Mouse (Mus musculus) liver, embryonic 13.5 days (tissue): Measurements from ENCODE around the gene Slc25a41. TPM values are rescaled to one million over a fixed set of nuclear protein-coding genes. Genes with fewer than 3 reads are reported as not detected.

Experiments
- ATAC-seq: fragments of 200-750 bp; cut with Nextera tagmentation; 2 replicates; pipeline ENCODE4 v1.8.0; 2017; ENCODE audit warnings: low read depth, mild to moderate bottlenecking, moderate number of reproducible peaks, moderate library complexity
- DNase-seq: peaks from one replicate; pipeline ENCODE4 v3.0.0; 2022
- H3K27ac ChIP-seq: fragments of 300-500 bp; sonication (generic); 2 replicates; pipeline ENCODE4 v1.5.1; 2015; ENCODE audit warnings: moderate library complexity, mild to moderate bottlenecking, inconsistent platforms
- H3K27me3 ChIP-seq: fragments of 300-500 bp; sonication (generic); 2 replicates; pipeline ENCODE4 v1.6.1; 2015; ENCODE audit warnings: mild to moderate bottlenecking, inconsistent platforms
- H3K36me3 ChIP-seq: fragments of 300-500 bp; sonication (generic); 2 replicates; pipeline ENCODE4 v1.6.1; 2015; ENCODE audit warnings: mild to moderate bottlenecking, inconsistent platforms
- H3K4me1 ChIP-seq: fragments of 300-500 bp; sonication (generic); replicated peaks from 2 replicates; pipeline ENCODE4 v1.6.1; 2015; ENCODE audit warnings: inconsistent platforms
- H3K4me2 ChIP-seq: fragments of 300-500 bp; sonication (generic); 2 replicates; pipeline ENCODE4 v1.6.1; 2015; ENCODE audit warnings: inconsistent platforms, mild to moderate bottlenecking, moderate library complexity
- H3K4me3 ChIP-seq: fragments of 300-500 bp; sonication (generic); replicated peaks from 2 replicates; pipeline ENCODE4 v1.5.1; 2015; ENCODE audit warnings: mild to moderate bottlenecking, inconsistent platforms
- H3K9ac ChIP-seq: fragments of 300-500 bp; sonication (generic); 2 replicates; pipeline ENCODE4 v1.6.1; 2015; ENCODE audit warnings: mild to moderate bottlenecking, inconsistent platforms
- H3K9me3 ChIP-seq: fragments of 300-500 bp; sonication (generic); replicated peaks from 2 replicates; pipeline ENCODE4 v1.6.1; 2016; ENCODE audit warnings: inconsistent platforms
- WGBS: fragments of 180-500 bp; shearing (Covaris S2); methylation state at CpG from one replicate; pipeline ENCODE4 v1.1.7; 2015; ENCODE audit not compliant: insufficient replicate concordance; 5-methylcytosine and 5-hydroxymethylcytosine counted together
- polyA plus RNA-seq: library from polyadenylated mRNA; unstranded; fragments of >200 nt; fragmentation: Nextera tagmentation; extraction: Ambion mirVana; gene quantifications from 2 replicates; pipeline ENCODE4 v1.2.1, GENCODE M21; 2015

The Slc25a41 gene
- not detected in 2 replicates for polyA plus RNA-seq

GRCm38 (mm10) chr17:57041554-57041953 is at the start of gene Slc25a41:
Gene Slc25a41, minus strand, starts transcription at chr17:57041654.
- Histone ChIP-seq H3K4me1 (0 out of 2 replicates have a peak, but pooled peaks cover 4% of the 10 kb centered on the region), H3K27ac (no peak within 1 kb of the TSS), H3K9me3 (no peaks in the 10 kb centered on the region), H3K36me3 (no peaks in the 10 kb centered on the region), H3K4me3 (no peak within 1 kb of the TSS), H3K27me3 (peaks cover 20% of the 10 kb centered on the region), H3K4me2 (no peak within 1 kb of the TSS), H3K9ac (no peak within 1 kb of the TSS)
- ATAC-seq (no peak), DNase-seq (no peak)
- 56% methylated on average over 8 of the region's 8 CpGs for WGBS

GRCm38 (mm10) chr17:57087049-57087832 is 45.8 kb upstream of the Slc25a41 start, which contains the start of gene Tubb4a:
Gene Tubb4a, minus strand, starts transcription at chr17:57087782.
- ATAC-seq (no peak), DNase-seq (no peak)
- H3K27me3 ChIP-seq = peaks cover 38% of the 10 kb centered on the region
- peak within 1 kb of the TSS; percentile 18; the same call in 1 of the 2 replicates for H3K4me3 ChIP-seq
- 4% methylated on average over 31 of the region's 31 CpGs for WGBS
- no peaks in the 10 kb centered on the region for H3K36me3 ChIP-seq
- no peak within 1 kb of the TSS for H3K9ac ChIP-seq
- peak within 1 kb of the TSS; percentile 39 for H3K4me2 ChIP-seq
- H3K27ac ChIP-seq = no peak within 1 kb of the TSS
- no peaks in the 10 kb centered on the region for H3K9me3 ChIP-seq
- peaks cover 3% of the 10 kb centered on the region for H3K4me1 ChIP-seq

- DNase-seq (no peak), ATAC-seq (no peak)
- Histone ChIP-seq H3K4me3 (no peak overlapping the region), H3K9ac (no peak overlapping the region), H3K9me3 (no peaks in the 10 kb centered on the region), H3K36me3 (no peaks in the 10 kb centered on the region), H3K27me3 (peaks cover 38% of the 10 kb centered on the region), H3K4me2 (no peak overlapping the region), H3K4me1 (peaks cover 3% of the 10 kb centered on the region), H3K27ac (no peak overlapping the region)
- WGBS = 72% methylated on average over 11 of the region's 11 CpGs
Measured at GRCm38 (mm10) chr17:57085970-57086757, 44.7 kb upstream of the Slc25a41 start.

- Histone ChIP-seq H3K27me3 (peaks cover 15% of the 10 kb centered on the region), H3K9ac (no peak overlapping the region), H3K4me1 (peaks cover 15% of the 10 kb centered on the region), H3K9me3 (no peaks in the 10 kb centered on the region), H3K4me2 (no peak overlapping the region), H3K4me3 (no peak overlapping the region), H3K36me3 (no peaks in the 10 kb centered on the region), H3K27ac (no peak overlapping the region)
- DNase-seq (no peak), ATAC-seq (no peak)
- WGBS = 63% methylated on average over 5 of the region's 5 CpGs
Measured at GRCm38 (mm10) chr17:57082481-57082880, 41.0 kb upstream of the Slc25a41 start.

GRCm38 (mm10) chr17:57081234-57081842 is 39.9 kb upstream of the Slc25a41 start:
- no peaks in the 10 kb centered on the region for H3K36me3 ChIP-seq
- peaks cover 5% of the 10 kb centered on the region; the same call in 1 of the 2 replicates for H3K27me3 ChIP-seq
- H3K27ac ChIP-seq = no peak overlapping the region
- DNase-seq = no peak
- 84% methylated on average over 31 of the region's 31 CpGs for WGBS
- no peak overlapping the region for H3K4me3 ChIP-seq
- no peaks in the 10 kb centered on the region for H3K9me3 ChIP-seq
- peaks cover 11% of the 10 kb centered on the region for H3K4me1 ChIP-seq
- H3K4me2 ChIP-seq = no peak overlapping the region
- ATAC-seq = no peak
- no peak overlapping the region for H3K9ac ChIP-seq

GRCm38 (mm10) chr17:57079919-57080318 is 38.5 kb upstream of the Slc25a41 start:
- WGBS = 76% methylated on average over 3 of the region's 3 CpGs
- H3K9ac ChIP-seq = no peak overlapping the region
- H3K4me2 ChIP-seq = no peak overlapping the region
- no peak overlapping the region for H3K4me3 ChIP-seq
- H3K27ac ChIP-seq = no peak overlapping the region
- no peaks in the 10 kb centered on the region for H3K27me3 ChIP-seq
- ATAC-seq = no peak
- no peaks in the 10 kb centered on the region for H3K9me3 ChIP-seq
- no peaks in the 10 kb centered on the region for H3K36me3 ChIP-seq
- peaks cover 11% of the 10 kb centered on the region for H3K4me1 ChIP-seq
- no peak for DNase-seq

GRCm38 (mm10) chr17:57078336-57078735 is 36.9 kb upstream of the Slc25a41 start, which contains the start of gene Dennd1c:
Gene Dennd1c, minus strand, starts transcription at chr17:57078514.
- H3K4me1 ChIP-seq = peaks cover 11% of the 10 kb centered on the region
- peak within 1 kb of the TSS; percentile 11; the same call in 1 of the 2 replicates for H3K27ac ChIP-seq
- H3K4me2 ChIP-seq = peak within 1 kb of the TSS; percentile 21; the same call in 1 of the 2 replicates
- peak; percentile 66 for ATAC-seq
- H3K9me3 ChIP-seq = no peaks in the 10 kb centered on the region
- peak within 1 kb of the TSS; percentile 17 for H3K4me3 ChIP-seq
- no peak for DNase-seq
- no peak within 1 kb of the TSS for H3K9ac ChIP-seq
- no peaks in the 10 kb centered on the region for H3K27me3 ChIP-seq
- no peaks in the 10 kb centered on the region for H3K36me3 ChIP-seq
- 15% methylated on average over 6 of the region's 6 CpGs for WGBS

GRCm38 (mm10) chr17:57076916-57077315 is 35.5 kb upstream of the Slc25a41 start:
- DNase-seq (no peak), ATAC-seq (no peak)
- Histone ChIP-seq H3K9ac (no peak overlapping the region), H3K27me3 (0 out of 2 replicates have a peak, but pooled peaks cover 3% of the 10 kb centered on the region), H3K9me3 (no peaks in the 10 kb centered on the region), H3K4me3 (no peak overlapping the region), H3K36me3 (no peaks in the 10 kb centered on the region), H3K4me1 (peaks cover 11% of the 10 kb centered on the region), H3K27ac (no peak overlapping the region), H3K4me2 (no peak overlapping the region)
- 37% methylated on average over 3 of the region's 3 CpGs for WGBS

- Histone ChIP-seq H3K36me3 (no peaks in the 10 kb centered on the region), H3K9ac (no peak overlapping the region), H3K4me2 (peak overlapping the region; percentile 14; the same call in 1 of the 2 replicates), H3K4me1 (peaks cover 23% of the 10 kb centered on the region), H3K27ac (no peak overlapping the region), H3K27me3 (peaks cover 19% of the 10 kb centered on the region; the same call in 1 of the 2 replicates), H3K9me3 (no peaks in the 10 kb centered on the region), H3K4me3 (no peak overlapping the region)
- no peak for DNase-seq
- WGBS = 20% methylated on average over 11 of the region's 11 CpGs
- ATAC-seq = no peak
Measured at GRCm38 (mm10) chr17:57070699-57071098, 29.2 kb upstream of the Slc25a41 start.

GRCm38 (mm10) chr17:57070272-57070671 is 28.8 kb upstream of the Slc25a41 start:
- 29% methylated on average over 9 of the region's 9 CpGs for WGBS
- H3K4me2 ChIP-seq = no peak overlapping the region

GRCm38 (mm10) chr17:57066908-57067307 is 25.5 kb upstream of the Slc25a41 start:
- Histone ChIP-seq H3K27ac (no peak overlapping the region), H3K9me3 (no peaks in the 10 kb centered on the region), H3K4me3 (no peak overlapping the region), H3K4me2 (no peak overlapping the region), H3K27me3 (peaks cover 51% of the 10 kb centered on the region), H3K36me3 (no peaks in the 10 kb centered on the region), H3K4me1 (peaks cover 30% of the 10 kb centered on the region), H3K9ac (no peak overlapping the region)
- ATAC-seq = no peak
- 25% methylated on average over 5 of the region's 5 CpGs for WGBS
- DNase-seq = no peak

More at GRCm38 (mm10) chr17:57070272-57070671, 28.8 kb upstream of the Slc25a41 start:
- ATAC-seq = no peak
- no peak overlapping the region for H3K4me3 ChIP-seq
- peaks cover 22% of the 10 kb centered on the region for H3K27me3 ChIP-seq
- no peak overlapping the region for H3K9ac ChIP-seq
- H3K4me1 ChIP-seq = peaks cover 23% of the 10 kb centered on the region
- H3K9me3 ChIP-seq = no peaks in the 10 kb centered on the region
- H3K36me3 ChIP-seq = no peaks in the 10 kb centered on the region
- H3K27ac ChIP-seq = no peak overlapping the region
- no peak for DNase-seq
